Mouse (Mus musculus) myocyte (in vitro differentiated cells): Measurements from ENCODE around the gene Psmc3.

Source experiments
- E2F4 ChIP-seq: IDR thresholded peaks from one replicate; pipeline ENCODE4 v1.6.1; 2011; ENCODE audit warnings: mild to moderate bottlenecking, control low read depth, moderate library complexity; ENCODE audit not compliant: insufficient read depth
- MAX ChIP-seq: IDR thresholded peaks from one replicate; pipeline ENCODE4 v1.6.1; 2011; ENCODE audit warnings: low read depth, mild to moderate bottlenecking, control low read depth
- MYOD1 ChIP-seq, 3 experiments: IDR thresholded peaks; one replicate each; pipeline ENCODE4 v1.6.1; 2011; ENCODE audit warnings: control low read depth in 2 of 3, low read depth in 2 of 3, mild to moderate bottlenecking in 2 of 3, moderate library complexity in 1 of 3; ENCODE audit not compliant: insufficient read length in 2 of 3, control insufficient read depth in 1 of 3
- MYOG ChIP-seq, 3 experiments: IDR thresholded peaks; one replicate each; pipeline ENCODE4 v1.6.1; 2011; ENCODE audit warnings: control low read depth in 2 of 3, low read depth in 2 of 3, mild to moderate bottlenecking in 2 of 3; ENCODE audit not compliant: insufficient read length in 2 of 3, control insufficient read depth in 1 of 3, insufficient read depth in 1 of 3
- POLR2A ChIP-seq: IDR thresholded peaks from one replicate; pipeline ENCODE4 v1.6.1; 2011; ENCODE audit warnings: low read depth, mild to moderate bottlenecking, control low read depth, moderate library complexity; ENCODE audit not compliant: insufficient read length
- POLR2AphosphoS2 ChIP-seq: IDR thresholded peaks from one replicate; pipeline ENCODE4 v1.6.1; 2011; ENCODE audit warnings: low read depth, control low read depth; ENCODE audit not compliant: insufficient read length
- REST ChIP-seq: IDR thresholded peaks from one replicate; pipeline ENCODE4 v1.6.1; 2011; ENCODE audit warnings: mild to moderate bottlenecking, control low read depth, moderate library complexity; ENCODE audit not compliant: insufficient read depth, insufficient read length
- TCF12 ChIP-seq: IDR thresholded peaks from one replicate; pipeline ENCODE4 v1.6.1; 2011; ENCODE audit warnings: mild to moderate bottlenecking, control low read depth; ENCODE audit not compliant: poor library complexity, insufficient read depth, severe bottlenecking
- TCF3 ChIP-seq: IDR thresholded peaks from one replicate; pipeline ENCODE4 v1.6.1; 2011; ENCODE audit warnings: low read depth, control low read depth; ENCODE audit not compliant: insufficient read length
- USF1 ChIP-seq: IDR thresholded peaks from one replicate; pipeline ENCODE4 v1.6.1; 2011; ENCODE audit warnings: low read depth, mild to moderate bottlenecking, control low read depth, moderate library complexity

GRCm38 (mm10) chr2:91023956-91024355 is 29.9 kb upstream of the Psmc3 start:
- TF ChIP-seq POLR2A (no peak), USF1 (no peak), TCF3 (no peak), MAX (no peak), REST (no peak), MYOD1 (IDR thresholded peaks at IDR 0.05; ENCODE audit: control insufficient read depth in 1 of 3, insufficient read length in 2 of 3, low read depth in 2 of 3) (peak in 1 of 3 experiments; percentile 26), POLR2AphosphoS2 (peak; percentile 30), MYOG (IDR thresholded peaks at IDR 0.05; ENCODE audit: control insufficient read depth in 1 of 3, insufficient read depth in 1 of 3, insufficient read length in 2 of 3, low read depth in 2 of 3) (no peak), TCF12 (no peak), E2F4 (no peak)
